Mouse (Mus musculus) spleen, postnatal 14 days (tissue): Measurements from ENCODE around the gene Tctn1.
A peak's percentile ranks its signal among the peaks of the same experiment; 100 is the strongest.

ENCODE experiments used
- DNase-seq, 2 experiments: peaks; one replicate each; pipeline ENCODE4 v3.0.0; 2021 to 2022; ENCODE audit warnings: low spot score in 2 of 2

The Tctn1 gene

GRCm38 (mm10) chr5:122263933-122264905 is at the start of gene Tctn1:
Gene Tctn1 (minus strand): TSS chr5:122264460.
- peak; percentile 82 to 86 for DNase-seq

DNA sequence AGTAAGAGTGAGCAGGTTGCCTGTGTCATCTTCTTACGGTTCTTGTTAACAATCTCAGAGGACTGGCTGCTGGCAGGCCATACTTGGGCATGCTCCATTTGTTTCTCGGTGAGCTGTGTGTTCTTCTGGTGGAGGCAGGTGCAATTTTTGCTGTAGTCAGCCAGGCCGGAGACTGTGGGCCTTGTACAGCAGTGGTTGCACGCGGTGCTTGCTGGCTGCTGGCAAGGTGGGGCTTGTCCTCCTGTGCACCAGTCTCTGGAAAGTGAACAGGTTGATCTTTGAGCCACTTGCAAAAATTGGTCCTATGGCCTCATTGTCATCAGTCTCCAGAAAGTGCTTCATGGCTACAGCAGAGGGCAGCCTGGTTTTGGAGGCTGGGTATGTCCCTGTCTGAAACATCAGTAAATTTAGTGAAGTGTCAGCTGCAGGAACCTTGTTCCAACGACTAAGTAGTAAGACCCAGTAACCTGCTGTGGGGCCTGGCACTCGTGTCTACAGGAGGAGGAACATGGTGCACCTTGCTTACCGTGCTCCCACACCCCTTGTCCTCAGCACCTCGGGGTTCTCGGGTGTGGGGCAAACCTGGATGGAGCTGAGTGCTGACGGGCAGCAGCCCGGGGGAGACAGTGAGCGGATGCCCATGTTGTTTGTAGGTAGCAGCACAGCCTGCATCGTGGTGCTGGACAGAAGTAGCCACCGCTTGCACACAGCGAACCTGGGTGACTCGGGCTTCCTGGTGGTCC is 48.9 kb upstream of the Tctn1 start:
- DNase-seq, result no peak

- DNase-seq, result no peak
These were observed 48.1 kb upstream of the Tctn1 start for GRCm38 (mm10) chr5:122312346-122312745.

DNA sequence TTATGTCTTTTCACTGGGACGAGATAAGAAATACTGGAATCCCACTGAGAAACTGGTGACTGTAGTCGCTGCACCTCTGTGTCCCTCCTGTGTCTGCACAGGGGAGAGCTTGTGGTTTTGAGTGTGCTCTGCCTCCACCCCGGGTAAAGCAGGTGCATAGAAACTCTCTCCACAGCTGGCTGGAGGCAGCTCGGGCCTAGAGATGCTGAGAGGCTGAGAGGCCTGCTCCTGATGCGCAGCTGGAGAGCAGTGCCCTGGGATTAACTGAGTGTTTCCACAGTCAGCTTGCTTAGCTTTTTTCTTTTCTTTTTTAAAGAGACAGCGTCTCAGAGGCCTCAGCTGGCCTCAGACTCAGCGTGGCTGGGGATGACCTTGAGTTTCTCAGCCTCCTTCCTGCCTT is 47.4 kb upstream of the Tctn1 start:
- no peak for DNase-seq

DNA sequence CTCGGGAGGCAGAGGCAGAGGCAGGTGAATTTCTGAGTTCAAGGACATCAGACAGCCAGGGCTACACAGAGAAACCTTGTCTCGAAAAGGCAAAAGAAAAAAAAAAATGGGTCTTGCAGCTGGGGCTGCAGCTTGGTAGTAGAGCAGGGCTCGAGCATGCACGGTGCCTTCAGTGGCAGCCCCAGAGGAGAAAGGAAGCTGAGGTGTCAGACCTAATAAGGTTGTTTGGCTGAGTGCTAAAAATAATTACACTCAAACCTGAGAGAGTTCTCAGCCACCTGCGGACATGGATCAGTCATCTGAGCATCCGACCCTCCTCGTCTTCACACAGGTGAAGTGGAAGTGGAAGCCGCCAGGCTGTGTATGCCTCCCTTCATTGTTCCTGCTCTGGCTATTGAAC is 46.4 kb upstream of the Tctn1 start:
- DNase-seq, result no peak

DNA sequence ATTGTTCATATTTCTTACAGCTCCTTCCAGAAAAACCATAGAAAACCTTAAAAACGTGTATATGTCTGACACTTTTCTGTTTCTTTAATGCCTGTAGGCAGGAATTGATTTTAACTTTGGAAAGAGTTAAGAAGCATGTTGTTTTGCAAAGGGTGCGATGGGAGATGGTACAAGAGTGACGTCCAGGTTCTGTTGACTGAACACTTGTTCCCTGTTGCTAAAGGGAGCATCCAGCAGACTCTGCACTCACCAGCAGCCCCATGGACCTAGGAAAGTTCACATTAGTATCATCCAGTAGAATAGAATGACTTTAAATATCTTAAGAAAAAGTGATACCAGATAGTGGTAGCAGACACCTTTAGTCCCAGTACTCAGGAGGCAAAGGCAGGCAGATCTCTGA is 42.3 kb upstream of the Tctn1 start:
- DNase-seq, result no peak

DNA sequence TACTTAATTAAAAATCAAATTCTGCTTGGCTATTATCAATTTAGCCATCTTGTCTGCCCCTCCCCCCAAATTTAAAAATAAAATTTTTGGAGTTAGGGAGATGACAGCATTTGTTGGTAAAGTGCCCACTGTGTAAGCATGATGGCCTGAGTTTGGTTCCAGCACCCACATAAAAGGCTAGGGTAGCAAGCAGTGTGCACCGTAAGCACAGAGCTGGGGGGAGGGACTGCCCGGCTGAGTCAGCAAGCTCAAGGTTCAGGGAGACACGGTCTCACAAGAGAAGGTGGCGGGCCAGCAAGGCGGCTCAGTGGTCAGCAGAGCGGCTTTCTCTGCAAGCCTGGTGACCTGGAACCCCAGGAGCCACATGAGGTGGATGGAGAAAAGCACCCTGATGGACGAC is 41.2 kb upstream of the Tctn1 start:
- no peak for DNase-seq

DNA sequence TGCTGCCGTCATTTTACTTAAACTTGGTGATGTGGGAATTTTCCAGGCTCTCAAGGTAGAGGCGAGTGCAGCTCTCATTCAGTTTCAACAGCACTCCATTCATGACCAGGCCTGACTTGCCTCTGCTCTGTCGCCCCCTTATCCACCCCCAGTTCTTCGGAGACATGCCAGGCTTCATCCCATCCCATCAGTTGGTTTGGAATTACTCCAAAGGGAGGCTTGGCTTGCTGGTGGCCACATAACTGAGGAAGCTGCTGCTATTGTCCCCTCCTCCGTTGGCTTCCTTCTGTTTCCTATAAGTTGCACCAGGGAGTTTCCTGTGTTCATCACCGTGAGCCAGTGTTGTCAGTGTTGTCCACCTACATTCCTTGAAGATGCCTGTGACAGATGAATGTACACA is 40.3 kb upstream of the Tctn1 start:
- no peak for DNase-seq

- no peak for DNase-seq
These were observed 39.7 kb upstream of the Tctn1 start for GRCm38 (mm10) chr5:122303937-122304336.

- no peak for DNase-seq
These were observed 38.8 kb upstream of the Tctn1 start for GRCm38 (mm10) chr5:122302810-122303745.

- DNase-seq, result no peak
These were observed 35.8 kb upstream of the Tctn1 start for GRCm38 (mm10) chr5:122300071-122300518.

- no peak for DNase-seq
These were observed 31.1 kb upstream of the Tctn1 start for GRCm38 (mm10) chr5:122295113-122295935.

DNA sequence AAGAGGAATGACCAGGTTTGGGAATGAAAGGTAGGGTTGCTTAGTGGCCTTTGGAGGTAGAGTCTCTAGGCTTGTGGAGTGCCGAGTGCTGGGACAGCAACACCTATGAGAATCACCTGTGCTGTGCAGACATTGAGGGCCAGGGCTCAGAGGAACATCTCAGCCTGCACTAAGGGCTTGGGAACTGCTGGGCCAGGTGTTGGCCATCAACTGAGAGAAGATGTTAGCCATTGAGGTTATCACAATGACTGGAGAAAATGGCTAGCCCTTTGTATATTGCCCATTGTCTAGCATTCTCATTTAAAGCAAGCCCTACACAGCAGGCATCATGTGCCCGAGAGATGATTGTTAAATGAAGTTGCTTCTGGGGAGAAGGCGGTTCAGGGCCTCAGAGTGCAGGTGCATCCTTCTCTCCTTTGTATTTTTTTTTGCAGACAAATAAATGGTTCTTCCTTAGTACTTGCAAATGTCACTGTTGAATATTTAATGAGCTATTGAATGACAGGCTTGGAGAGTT is 30.0 kb upstream of the Tctn1 start:
- no peak for DNase-seq

DNA sequence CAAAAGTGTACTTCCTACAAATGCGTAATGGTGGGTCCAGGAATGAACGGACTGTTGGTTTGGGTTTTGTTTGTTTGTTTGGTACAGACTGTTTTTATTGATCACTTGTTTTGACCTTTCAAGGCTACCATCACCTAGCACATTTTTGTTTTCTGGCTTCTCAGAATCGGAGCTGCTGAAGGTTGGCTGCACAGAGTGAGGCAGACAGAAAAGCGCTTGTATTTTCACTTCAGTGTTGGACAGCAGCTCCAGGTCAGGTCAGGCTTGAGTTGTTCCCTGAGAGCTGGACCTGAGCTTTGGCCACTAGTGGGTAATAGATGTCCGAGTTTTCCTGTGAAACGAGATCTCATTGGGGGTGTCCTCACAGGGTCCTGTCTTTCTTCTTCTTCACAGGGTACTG is 28.9 kb upstream of the Tctn1 start:
- DNase-seq, result no peak

DNA sequence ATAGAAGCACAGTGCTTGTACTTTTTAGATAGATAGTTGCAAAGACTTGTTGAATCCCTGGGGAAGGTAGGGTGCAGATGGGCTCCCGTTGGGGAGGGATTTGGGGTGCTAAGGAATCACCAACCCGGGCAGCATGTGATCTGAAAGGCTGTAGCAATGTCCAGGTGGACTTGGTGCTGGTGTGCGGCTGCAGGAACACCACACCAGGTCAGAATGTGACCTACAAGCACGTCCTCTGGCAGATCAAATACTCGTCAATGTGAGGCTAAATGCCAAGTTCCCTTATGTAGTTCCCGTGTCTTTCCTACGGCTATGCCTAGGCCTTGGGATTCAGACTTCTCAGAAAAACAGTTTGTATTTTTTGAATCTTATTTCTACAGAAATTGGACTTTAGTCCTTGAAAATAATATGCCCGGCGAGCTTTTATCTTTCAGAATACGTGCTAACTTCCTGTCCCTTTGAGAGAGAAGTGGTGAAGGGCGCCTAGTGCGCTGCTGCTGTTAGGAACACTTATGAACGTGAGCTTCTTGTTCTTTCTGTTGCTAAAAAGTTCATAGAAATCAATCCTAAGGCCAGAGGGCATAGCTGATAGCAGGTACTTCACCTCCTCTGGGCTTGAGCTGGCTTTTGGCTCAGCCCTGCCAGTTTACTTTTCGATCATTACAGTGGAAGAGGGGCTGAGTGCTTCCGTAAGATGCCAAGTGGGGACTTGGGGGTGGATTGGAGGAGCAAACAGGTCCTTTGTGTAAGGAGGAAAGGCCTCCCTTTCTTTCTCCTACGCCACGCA is 27.5 kb upstream of the Tctn1 start:
- no peak for DNase-seq

DNA sequence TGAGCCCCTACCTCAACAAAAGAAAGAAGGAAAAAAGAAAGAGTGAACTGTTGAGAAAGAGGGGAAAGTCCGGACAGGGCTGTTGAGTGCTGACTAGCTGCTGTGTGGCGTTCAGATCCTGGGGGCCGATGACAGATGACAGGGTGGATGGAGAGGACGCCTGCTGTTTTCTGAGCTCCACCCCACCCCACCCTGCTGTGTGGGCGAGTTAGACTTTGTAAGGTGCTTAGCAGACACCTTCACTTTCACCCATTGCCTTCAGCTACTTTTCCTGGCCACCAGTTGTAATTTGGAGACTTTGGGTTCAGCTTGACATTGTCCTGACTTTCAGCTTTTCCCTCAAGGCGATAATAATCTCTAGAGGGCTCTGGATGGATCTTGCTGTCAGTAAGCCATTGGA is 26.9 kb upstream of the Tctn1 start:
- DNase-seq, result no peak

GRCm38 (mm10) chr5:122288147-122288811 is 24.0 kb upstream of the Tctn1 start:
- DNase-seq, result no peak

- no peak for DNase-seq
These were observed 22.8 kb upstream of the Tctn1 start for GRCm38 (mm10) chr5:122287026-122287425.

DNA sequence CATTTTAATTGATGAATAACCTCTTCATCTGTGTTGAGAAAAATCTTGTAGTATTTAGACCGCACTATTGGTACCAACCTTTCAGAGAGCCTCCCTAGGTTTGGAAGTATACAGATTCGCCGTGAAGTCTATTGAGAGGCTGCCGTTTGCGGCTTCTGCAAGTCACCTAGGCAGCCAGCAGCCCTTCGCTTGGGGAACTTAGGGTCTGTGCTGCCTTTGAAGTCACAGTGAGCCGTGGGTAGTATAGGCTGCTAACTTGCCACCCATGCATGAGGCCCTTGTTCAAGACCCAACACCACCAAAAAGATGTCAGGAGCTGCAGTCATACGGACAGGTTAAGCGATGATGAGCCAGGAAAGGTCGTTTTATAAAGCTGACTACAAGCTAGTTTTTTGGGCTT is 21.9 kb upstream of the Tctn1 start:
- no peak for DNase-seq
